Mouse (Mus musculus) kidney, adult 2 months (tissue): Measurements from ENCODE around the gene Faf1.

Experiments
- CTCF ChIP-seq: fragments of 200-500 bp; conservative IDR thresholded peaks from 2 replicates; pipeline ENCODE4 v1.5.1; 2011; ENCODE audit warnings: low read depth, mild to moderate bottlenecking, control low read depth, low read length, moderate library complexity, mixed read lengths; ENCODE audit not compliant: insufficient read depth, insufficient read length
- POLR2A ChIP-seq: fragments of 200-500 bp; IDR thresholded peaks from one replicate; pipeline ENCODE4 v1.6.1; 2011; ENCODE audit warnings: low read depth, low read length, control low read depth

DNA sequence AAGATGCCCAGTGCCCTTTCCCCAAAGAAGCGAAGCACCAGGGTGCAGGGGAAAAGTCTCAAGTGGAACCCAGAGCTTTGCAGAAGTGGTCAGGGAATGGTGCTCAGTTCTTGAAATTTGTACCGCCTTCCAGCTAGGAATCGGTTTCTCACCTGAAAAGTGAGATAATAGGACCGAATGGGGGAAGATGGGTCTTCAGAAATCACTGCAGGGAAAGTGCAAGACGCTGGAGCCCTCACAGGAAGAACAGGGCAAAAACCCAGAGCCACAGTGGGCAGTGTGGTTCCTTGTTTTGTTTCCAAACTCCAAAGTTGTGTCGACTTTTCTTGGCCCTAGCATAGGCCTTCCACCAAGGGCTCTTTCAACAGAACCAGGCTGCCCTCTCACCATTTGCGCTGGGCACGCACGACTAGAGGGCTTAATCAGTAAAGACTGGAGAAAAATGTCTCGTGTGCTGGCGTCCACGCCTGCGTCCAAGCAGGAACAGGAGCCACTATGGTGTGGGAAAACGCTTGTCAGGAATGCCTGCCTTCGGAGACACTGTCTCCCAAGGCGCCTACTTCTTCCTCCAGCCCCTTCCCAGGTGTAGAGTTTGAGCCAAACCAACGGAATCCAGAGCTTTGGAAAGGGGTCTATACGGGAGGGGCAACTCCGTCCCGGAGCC is 297.7 kb downstream of the Faf1 start:
- TF ChIP-seq CTCF (no peak), POLR2A (no peak)
